In the genomic region with DNA sequence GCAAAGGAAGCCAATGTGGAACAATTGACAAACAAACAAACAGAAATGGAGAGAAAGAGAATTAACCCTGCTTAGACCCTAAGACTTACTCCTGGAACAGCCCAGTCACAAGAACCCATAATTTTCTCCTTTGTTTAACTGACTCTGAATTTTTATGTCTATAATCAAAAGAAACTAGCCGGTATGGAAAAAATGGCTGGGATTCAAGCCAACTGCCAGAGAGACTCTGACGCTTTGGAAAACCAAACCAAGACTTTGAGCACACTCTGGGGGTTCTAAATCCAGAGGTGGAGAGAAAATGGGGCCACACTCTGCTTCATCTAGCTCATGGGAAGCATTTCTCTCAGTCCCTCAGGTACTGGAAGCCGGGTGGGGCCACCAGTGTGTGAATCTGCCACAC, we compare ENCODE assay signal across 11 mouse cellular contexts. TPM values are rescaled to one million over a fixed set of nuclear protein-coding genes. Genes with fewer than 3 reads are reported as not detected.
"Had no signal": no experiment of that assay in that cellular context is flagged by ENCODE, and none has a peak within 500 bp of the region (broad histone marks: within the 10 kb centered on the region; RNA-seq: fewer than 3 reads in every experiment).

No protein-coding gene starts in this region.

- H3K9ac ChIP-seq: kidney, embryonic 15.5 days; liver, embryonic 12.5 days; lung, embryonic 15.5 days; midbrain, embryonic 12.5 days had no signal

- H3K27me3 ChIP-seq: kidney, embryonic 15.5 days; liver, embryonic 12.5 days; lung, embryonic 15.5 days; midbrain, embryonic 12.5 days had no signal

- DNase-seq: kidney, adult 2 months; kidney, postnatal 14 days; right cerebral cortex, postnatal 14 days; thymus, adult 18-20 months; thymus, postnatal 14 days had no signal

- H3K4me2 ChIP-seq: kidney, embryonic 15.5 days; liver, embryonic 12.5 days; lung, embryonic 15.5 days; midbrain, embryonic 12.5 days had no signal

- H3K9me3 ChIP-seq: kidney, embryonic 15.5 days; liver, embryonic 12.5 days; lung, embryonic 15.5 days; midbrain, embryonic 12.5 days had no signal

- H3K4me3 ChIP-seq: kidney, embryonic 15.5 days; left cerebral cortex, adult 2 months; liver, embryonic 12.5 days; lung, embryonic 15.5 days; midbrain, embryonic 12.5 days had no signal

- H3K4me1 ChIP-seq: liver, embryonic 12.5 days had no signal

- H3K27ac ChIP-seq: kidney, embryonic 15.5 days; left cerebral cortex, adult 2 months; liver, embryonic 12.5 days; lung, embryonic 15.5 days; midbrain, embryonic 12.5 days had no signal

- H3K36me3 ChIP-seq: kidney, embryonic 15.5 days; liver, embryonic 12.5 days; lung, embryonic 15.5 days; midbrain, embryonic 12.5 days had no signal

- ATAC-seq: liver, embryonic 12.5 days had no signal

RNA-seq across cellular contexts. Expression of a gene that starts 20.7 kb away (rescaled TPM):
- total RNA-seq: megakaryocyte-erythroid progenitor cell, adult 5-6 weeks had no signal
